Mouse (Mus musculus) CH12.LX (cell line): ENCODE results near the gene Olfr808.

Source experiments
- E2F4 ChIP-seq: IDR thresholded peaks from 2 replicates; pipeline ENCODE4 v1.6.1; 2011; ENCODE audit warnings: low read depth, low read length, improper control_type of control experiment; ENCODE audit not compliant: insufficient replicate concordance
- EP300 ChIP-seq: IDR thresholded peaks from 2 replicates; pipeline ENCODE4 v1.6.1; 2011; ENCODE audit warnings: low read length, improper control_type of control experiment
- JUND ChIP-seq: conservative IDR thresholded peaks from 2 replicates; pipeline ENCODE4 v1.6.1; 2011; ENCODE audit warnings: low read depth, low read length, improper control_type of control experiment
- MYC ChIP-seq: IDR thresholded peaks from 2 replicates; pipeline ENCODE4 v1.6.1; 2011; ENCODE audit warnings: low read depth, mild to moderate bottlenecking, improper control_type of control experiment, low read length
- SMC3 ChIP-seq: IDR thresholded peaks from 2 replicates; pipeline ENCODE4 v1.6.1; 2011; ENCODE audit warnings: low read depth, low read length, improper control_type of control experiment
- ZKSCAN1 ChIP-seq: IDR thresholded peaks from 2 replicates; pipeline ENCODE4 v1.6.1; 2012; ENCODE audit warnings: low read depth, inconsistent platforms, low read length, improper control_type of control experiment, borderline replicate concordance

DNA sequence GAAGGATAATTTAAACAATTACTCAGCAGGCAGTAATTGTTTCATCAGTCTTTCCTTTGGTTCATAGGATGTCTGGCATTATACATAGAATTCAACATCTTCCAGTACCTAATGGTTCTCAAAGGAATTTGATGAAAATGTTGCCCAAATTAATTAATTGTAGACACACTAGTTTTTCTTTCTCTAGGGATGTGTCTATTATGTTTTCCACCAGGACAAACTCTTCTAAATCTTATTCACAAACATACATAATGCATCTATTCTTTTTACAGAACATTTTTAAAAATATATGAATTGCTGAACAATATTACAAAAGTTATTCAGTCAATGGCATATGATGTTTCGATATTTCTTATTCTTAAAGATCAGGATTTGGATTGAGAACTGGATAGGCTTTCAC lies at the start of gene Olfr808:
- TF ChIP-seq EP300 (no peak), ZKSCAN1 (no peak), SMC3 (no peak), MYC (no peak), JUND (no peak), E2F4 (no peak)
